Mouse (Mus musculus): ENCODE results near the gene Pex5l. TPM values are rescaled to one million over a fixed set of nuclear protein-coding genes. Genes with fewer than 3 reads are reported as not detected.

The Pex5l gene
- polyA plus RNA-seq, 1 experiment from 2014 or later: not detected

DNA sequence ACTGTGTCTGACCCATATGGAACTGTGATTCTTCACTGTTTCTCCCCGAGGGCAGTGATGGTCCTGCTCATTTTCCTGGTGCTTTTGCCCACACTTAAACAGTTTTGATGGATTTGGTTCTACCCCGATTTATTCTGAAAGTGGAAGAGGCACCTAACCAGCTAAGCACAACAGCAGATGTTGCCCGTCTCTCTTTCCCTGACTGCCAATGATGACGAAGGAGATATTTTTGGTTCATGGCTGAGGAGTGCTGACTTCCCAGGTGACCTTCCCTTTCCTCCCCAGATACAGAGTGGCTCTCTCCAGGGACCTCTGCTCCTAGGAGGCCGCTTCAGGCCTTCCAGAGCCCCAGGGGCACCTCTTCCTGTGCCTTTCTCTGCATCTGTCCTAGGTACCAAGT lies 155.2 kb downstream of the Pex5l start:
- no peak overlapping the region for H3K4me2 ChIP-seq
- no peaks in the 10 kb centered on the region for H3K9me3 ChIP-seq (replicated peaks)
- no peak overlapping the region for H3K27ac ChIP-seq
- WGBS (ENCODE audit: insufficient replicate concordance): 46% methylated on average over 5 of the region's 5 CpGs
- H3K4me3 ChIP-seq (replicated peaks): no peak overlapping the region
- H3K27me3 ChIP-seq: no peaks in the 10 kb centered on the region
- H3K36me3 ChIP-seq: no peaks in the 10 kb centered on the region
- no peaks in the 10 kb centered on the region for H3K4me1 ChIP-seq (replicated peaks)
- no peak overlapping the region for H3K9ac ChIP-seq
- ATAC-seq (ENCODE audit: low read depth) (no peak), DNase-seq (no peak)

DNA sequence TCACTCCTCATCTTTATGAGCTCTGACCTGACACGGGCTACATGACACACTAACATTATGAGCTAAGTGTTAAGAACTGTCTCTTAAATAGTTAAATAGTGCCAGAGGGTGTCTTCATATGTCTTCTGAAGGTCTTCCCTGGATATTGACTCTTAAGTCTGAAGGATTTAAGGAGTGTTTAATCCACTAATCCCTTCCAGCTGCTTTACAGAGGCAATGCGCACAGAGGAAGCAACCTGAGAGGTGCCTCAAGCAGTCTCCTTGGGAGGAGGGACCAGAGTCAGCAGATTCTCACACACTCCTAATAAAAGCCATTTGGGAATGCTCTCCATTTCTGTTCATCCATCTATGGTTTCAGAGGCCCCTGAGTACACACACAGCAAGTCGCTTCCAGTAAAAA lies 157.9 kb downstream of the Pex5l start:
- H3K27ac ChIP-seq: no peak overlapping the region
- no peak overlapping the region for H3K4me3 ChIP-seq (replicated peaks)
- ATAC-seq (ENCODE audit: low read depth) (no peak), DNase-seq (no peak)
- no peaks in the 10 kb centered on the region for H3K4me1 ChIP-seq (replicated peaks)
- no peak overlapping the region for H3K4me2 ChIP-seq
- WGBS (ENCODE audit: insufficient replicate concordance): 68% methylated on average over 3 of the region's 3 CpGs
- no peak overlapping the region for H3K9ac ChIP-seq
- H3K27me3 ChIP-seq: no peaks in the 10 kb centered on the region
- no peaks in the 10 kb centered on the region for H3K9me3 ChIP-seq (replicated peaks)
- H3K36me3 ChIP-seq: no peaks in the 10 kb centered on the region

DNA sequence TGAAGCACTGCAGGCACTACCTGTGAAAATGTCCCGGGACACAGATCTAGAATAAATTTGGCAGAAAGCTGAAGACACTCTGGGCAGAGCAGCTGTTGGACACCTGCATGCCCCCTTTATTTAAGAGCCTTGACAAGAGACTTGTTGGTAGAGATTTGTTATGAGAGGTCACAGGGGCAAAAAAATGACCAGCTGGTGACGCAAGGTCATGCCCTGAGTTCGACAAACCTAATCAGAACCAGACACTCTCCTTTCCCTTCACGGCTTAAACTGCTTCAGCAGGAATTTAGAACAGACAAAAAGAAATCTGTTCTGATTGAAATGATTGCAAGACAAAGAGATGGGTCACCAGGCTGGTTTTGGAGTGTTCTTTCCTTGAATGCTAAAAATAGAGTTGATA lies 163.1 kb downstream of the Pex5l start:
- no peak for ATAC-seq (ENCODE audit: low read depth)
- no peaks in the 10 kb centered on the region for H3K4me1 ChIP-seq (replicated peaks)
- 68% methylated on average over 4 of the region's 4 CpGs for WGBS (ENCODE audit: insufficient replicate concordance)

DNA sequence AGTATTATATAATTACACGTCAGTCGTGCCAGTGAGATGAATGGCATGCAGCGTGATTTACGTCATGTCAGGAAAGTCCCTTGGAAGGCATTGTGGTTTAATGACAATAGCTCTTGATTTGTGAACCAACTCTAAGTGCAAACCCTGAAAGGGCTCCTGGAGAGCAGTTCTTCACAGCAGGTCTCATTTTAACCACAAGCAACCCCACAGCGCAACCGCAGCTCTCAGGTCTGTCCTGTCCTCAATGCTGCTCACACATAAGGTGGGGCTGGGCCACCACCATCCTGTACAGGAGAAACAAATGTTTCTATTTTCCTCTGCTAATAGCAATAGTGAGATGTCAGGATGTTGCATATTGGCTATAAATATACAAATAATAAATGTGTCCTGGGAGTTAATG lies 163.8 kb downstream of the Pex5l start:
- WGBS (ENCODE audit: insufficient replicate concordance): 59% methylated on average over 6 of the region's 6 CpGs
- no peak overlapping the region for H3K9ac ChIP-seq

More for the DNA sequence above, 163.1 kb downstream of the Pex5l start:
- H3K27me3 ChIP-seq: no peaks in the 10 kb centered on the region
- H3K9me3 ChIP-seq (replicated peaks): no peaks in the 10 kb centered on the region
- H3K9ac ChIP-seq: no peak overlapping the region
- no peak overlapping the region for H3K4me2 ChIP-seq
- DNase-seq: no peak
- no peaks in the 10 kb centered on the region for H3K36me3 ChIP-seq
- no peak overlapping the region for H3K4me3 ChIP-seq (replicated peaks)
- H3K27ac ChIP-seq: no peak overlapping the region

DNA sequence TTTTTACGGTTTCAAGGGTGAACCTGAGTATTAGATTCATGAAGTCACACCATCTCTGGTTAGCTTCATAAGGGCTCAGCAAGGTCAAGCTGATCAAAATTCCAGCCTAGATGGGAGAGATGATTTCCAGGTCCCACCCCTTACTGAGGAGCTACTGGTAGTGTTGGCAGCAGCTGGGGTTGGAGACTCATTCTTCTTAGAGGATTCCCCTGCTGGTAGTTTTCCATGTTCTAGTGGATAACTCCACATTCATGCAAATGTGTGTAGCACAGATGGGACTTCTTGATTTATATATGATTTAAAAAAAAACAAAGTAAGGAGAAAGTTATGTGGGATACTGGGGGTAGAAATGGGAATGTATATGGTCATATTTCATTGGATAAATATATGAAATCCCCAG lies 172.8 kb downstream of the Pex5l start:
- no peak overlapping the region for H3K4me3 ChIP-seq (replicated peaks)
- H3K27me3 ChIP-seq: no peaks in the 10 kb centered on the region
- H3K9ac ChIP-seq: no peak overlapping the region
- H3K27ac ChIP-seq: no peak overlapping the region
- no peak for ATAC-seq (ENCODE audit: low read depth)
- H3K4me1 ChIP-seq (replicated peaks): no peaks in the 10 kb centered on the region
- WGBS (ENCODE audit: insufficient replicate concordance): 84% methylated on average over 1 of the region's 1 CpGs
- no peak overlapping the region for H3K4me2 ChIP-seq
- no peaks in the 10 kb centered on the region for H3K9me3 ChIP-seq (replicated peaks)
- no peaks in the 10 kb centered on the region for H3K36me3 ChIP-seq
- no peak for DNase-seq

More for the DNA sequence above, 163.8 kb downstream of the Pex5l start:
- H3K9me3 ChIP-seq (replicated peaks): no peaks in the 10 kb centered on the region
- H3K4me3 ChIP-seq (replicated peaks): no peak overlapping the region
- no peaks in the 10 kb centered on the region for H3K36me3 ChIP-seq
- no peak overlapping the region for H3K27ac ChIP-seq
- DNase-seq: no peak
- no peaks in the 10 kb centered on the region for H3K27me3 ChIP-seq
- no peaks in the 10 kb centered on the region for H3K4me1 ChIP-seq (replicated peaks)
- no peak overlapping the region for H3K4me2 ChIP-seq
- ATAC-seq (ENCODE audit: low read depth): no peak

DNA sequence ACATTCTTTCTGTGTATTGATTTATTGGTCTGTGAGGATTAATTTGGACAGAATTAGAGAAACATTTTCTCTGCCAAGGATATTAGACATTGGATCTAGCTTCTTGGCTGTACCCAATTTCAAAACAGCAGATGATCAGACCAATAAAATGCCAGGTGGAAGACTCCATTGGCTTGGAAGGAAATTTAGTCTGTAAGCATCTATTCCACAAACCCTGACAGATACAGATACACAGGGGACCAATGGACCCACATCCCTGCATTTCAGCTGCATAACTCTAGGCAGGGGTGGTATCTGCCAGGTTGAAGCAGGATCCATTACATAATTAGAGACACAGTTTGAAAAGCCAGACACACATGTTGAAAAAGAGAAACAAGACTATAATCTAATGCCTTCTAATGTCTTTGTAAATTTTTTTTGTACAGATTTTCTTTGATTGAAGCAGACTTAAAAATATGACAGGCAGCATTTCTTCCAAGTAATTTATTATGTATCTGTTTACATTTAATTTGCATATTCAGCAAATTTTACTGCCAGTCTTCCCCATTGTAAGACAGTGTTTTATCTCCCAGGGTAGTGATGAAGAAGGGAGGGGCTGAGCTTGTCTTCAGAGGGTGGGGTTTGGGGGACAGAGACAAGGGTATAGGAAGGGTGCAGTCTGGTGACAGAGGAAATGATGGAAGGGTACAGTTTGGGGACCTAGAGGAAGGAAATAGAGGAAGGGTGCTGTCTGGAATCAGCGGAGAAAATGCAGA lies 174.2 kb downstream of the Pex5l start:
- DNase-seq: no peak
- no peak for ATAC-seq (ENCODE audit: low read depth)
- 50% methylated on average over 1 of the region's 1 CpGs for WGBS (ENCODE audit: insufficient replicate concordance)

DNA sequence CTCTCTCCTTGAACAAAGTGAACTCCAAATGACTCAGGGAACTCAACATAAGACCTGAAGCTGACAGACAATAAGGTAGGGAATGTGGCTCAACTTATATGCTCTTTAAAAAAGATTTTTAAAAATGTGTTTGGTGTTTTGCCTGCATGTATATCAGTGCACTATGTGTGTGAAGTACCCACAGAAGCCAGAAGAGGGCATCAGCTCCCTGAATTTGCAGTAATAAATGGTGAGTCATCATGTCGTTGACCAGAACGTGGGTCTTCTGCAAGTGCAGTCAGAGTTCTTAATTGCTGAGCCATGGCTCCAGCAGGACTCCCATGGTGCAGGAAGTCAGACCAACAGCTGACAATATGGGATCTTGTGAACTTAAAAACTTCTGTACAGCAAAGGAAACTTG lies 177.5 kb downstream of the Pex5l start:
- Histone ChIP-seq H3K9me3 (replicated peaks) (no peaks in the 10 kb centered on the region), H3K27me3 (no peaks in the 10 kb centered on the region), H3K4me3 (replicated peaks) (no peak overlapping the region), H3K27ac (no peak overlapping the region), H3K36me3 (no peaks in the 10 kb centered on the region), H3K9ac (no peak overlapping the region), H3K4me1 (replicated peaks) (no peaks in the 10 kb centered on the region), H3K4me2 (no peak overlapping the region)
- WGBS (ENCODE audit: insufficient replicate concordance): 0% methylated on average over 2 of the region's 2 CpGs
- ATAC-seq (ENCODE audit: low read depth): no peak
- no peak for DNase-seq

More for the DNA sequence above, 174.2 kb downstream of the Pex5l start:
- H3K9ac ChIP-seq: no peak overlapping the region
- H3K4me1 ChIP-seq (replicated peaks): no peaks in the 10 kb centered on the region
- no peaks in the 10 kb centered on the region for H3K9me3 ChIP-seq (replicated peaks)
- no peaks in the 10 kb centered on the region for H3K27me3 ChIP-seq
- H3K36me3 ChIP-seq: no peaks in the 10 kb centered on the region
- no peak overlapping the region for H3K4me3 ChIP-seq (replicated peaks)
- H3K4me2 ChIP-seq: no peak overlapping the region
- no peak overlapping the region for H3K27ac ChIP-seq

DNA sequence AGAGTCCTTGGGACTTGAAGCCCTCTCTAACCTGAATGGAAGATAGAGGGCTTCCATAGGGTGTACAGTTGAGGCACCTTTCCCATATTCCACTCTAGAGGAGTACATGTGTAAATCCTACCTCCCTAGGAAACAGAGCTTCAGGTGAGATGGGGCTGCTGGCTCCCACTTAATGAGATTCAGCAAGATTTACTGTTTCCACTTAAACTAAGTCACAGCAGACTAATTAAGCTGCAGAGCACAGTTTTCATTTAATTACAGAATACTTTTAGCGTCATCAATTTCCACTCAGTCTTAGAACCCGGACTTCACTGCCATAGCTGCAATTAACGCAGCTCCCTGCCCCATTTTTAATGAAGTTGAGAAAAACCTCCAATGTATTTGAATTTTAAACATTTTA lies 181.6 kb downstream of the Pex5l start:
- ATAC-seq (ENCODE audit: low read depth): no peak
- Histone ChIP-seq H3K4me1 (replicated peaks) (no peaks in the 10 kb centered on the region), H3K27me3 (no peaks in the 10 kb centered on the region), H3K36me3 (no peaks in the 10 kb centered on the region), H3K9me3 (replicated peaks) (no peaks in the 10 kb centered on the region), H3K4me3 (replicated peaks) (no peak overlapping the region), H3K27ac (no peak overlapping the region), H3K4me2 (no peak overlapping the region), H3K9ac (no peak overlapping the region)
- DNase-seq: no peak
- 69% methylated on average over 3 of the region's 3 CpGs for WGBS (ENCODE audit: insufficient replicate concordance)

DNA sequence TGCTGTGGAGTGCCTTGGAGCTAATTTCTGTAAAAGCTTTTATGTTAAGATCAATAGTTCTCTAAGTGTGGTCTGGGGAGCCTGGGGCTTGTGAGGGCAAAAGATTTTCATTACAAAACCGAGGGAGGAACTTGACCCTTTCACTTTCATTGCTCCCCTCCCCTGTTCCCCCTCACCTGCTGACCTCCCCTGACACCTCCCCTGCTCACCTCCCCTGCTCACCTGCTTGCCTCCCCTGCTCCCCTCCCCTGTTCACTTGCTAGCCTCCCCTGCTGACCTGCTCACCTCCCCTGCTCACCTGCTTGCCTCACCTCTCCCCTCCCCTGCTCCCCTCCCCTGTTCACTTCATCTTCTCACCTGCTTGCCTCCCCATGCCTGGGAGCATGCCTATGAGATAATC lies 191.7 kb downstream of the Pex5l start:
- Histone ChIP-seq H3K27ac (no peak overlapping the region), H3K9ac (no peak overlapping the region), H3K36me3 (no peaks in the 10 kb centered on the region), H3K27me3 (no peaks in the 10 kb centered on the region), H3K9me3 (replicated peaks) (no peaks in the 10 kb centered on the region), H3K4me2 (no peak overlapping the region), H3K4me1 (replicated peaks) (no peaks in the 10 kb centered on the region), H3K4me3 (replicated peaks) (no peak overlapping the region)
- DNase-seq (no peak), ATAC-seq (ENCODE audit: low read depth) (no peak)
- WGBS (ENCODE audit: insufficient replicate concordance): 5% methylated on average over 1 of the region's 1 CpGs

DNA sequence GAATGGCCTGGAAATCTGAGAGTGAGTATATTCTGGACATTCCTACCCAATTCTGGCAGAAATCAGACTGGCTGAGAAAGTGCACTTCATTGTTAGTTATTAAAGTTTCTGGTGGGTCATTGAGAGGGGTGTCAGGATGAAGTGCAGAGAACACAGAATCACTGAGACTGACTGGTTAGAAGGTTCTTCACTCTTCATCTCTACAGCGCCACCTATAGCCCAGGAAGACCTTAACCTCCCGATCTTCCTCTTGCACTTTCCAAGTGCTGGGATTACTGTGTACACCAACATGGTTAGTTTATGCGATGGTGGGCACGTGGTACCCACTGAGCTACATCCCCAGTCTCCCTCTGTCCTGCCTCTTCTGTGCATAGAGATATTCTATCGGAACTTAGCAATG lies 195.6 kb downstream of the Pex5l start:
- H3K36me3 ChIP-seq: no peaks in the 10 kb centered on the region
- no peak overlapping the region for H3K9ac ChIP-seq
- ATAC-seq (ENCODE audit: low read depth): no peak
- DNase-seq: no peak
- no peaks in the 10 kb centered on the region for H3K4me1 ChIP-seq (replicated peaks)
- no peak overlapping the region for H3K27ac ChIP-seq
- H3K27me3 ChIP-seq: no peaks in the 10 kb centered on the region
- WGBS (ENCODE audit: insufficient replicate concordance): 67% methylated on average over 5 of the region's 5 CpGs
- no peaks in the 10 kb centered on the region for H3K9me3 ChIP-seq (replicated peaks)
- H3K4me2 ChIP-seq: no peak overlapping the region
- H3K4me3 ChIP-seq (replicated peaks): no peak overlapping the region

DNA sequence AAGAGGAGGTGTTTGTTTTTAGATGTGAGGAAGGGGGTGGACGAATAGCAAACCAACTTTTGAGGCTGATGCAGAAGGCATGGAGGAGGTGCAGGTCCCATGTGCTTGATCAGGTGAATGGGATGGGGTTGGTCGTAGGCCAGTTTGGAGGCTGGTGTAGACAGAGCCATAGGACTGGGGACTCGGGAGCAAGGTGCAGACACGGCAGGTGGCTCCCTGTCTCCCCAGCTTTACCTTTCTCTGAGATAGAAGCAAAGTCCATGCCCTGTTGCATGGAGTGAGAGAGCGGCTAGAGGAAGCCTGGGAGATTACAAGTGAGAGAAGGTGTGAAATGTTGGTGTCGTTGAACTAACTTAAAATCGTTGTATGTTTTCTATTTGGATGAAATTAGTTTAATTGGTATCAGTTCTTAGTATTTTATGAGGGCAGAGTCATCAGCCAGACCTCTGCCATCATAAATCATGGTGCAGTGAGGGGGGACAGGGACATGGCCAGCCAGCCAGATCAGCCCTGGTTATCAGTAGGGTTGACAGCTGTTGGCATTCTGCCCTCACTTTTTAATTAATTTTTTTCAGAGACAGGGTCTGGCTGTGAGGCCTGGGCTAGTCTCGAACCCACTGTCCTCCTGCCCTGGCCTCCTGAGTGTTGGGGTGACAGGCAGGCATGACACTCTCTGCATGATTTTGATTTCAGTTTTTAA lies 203.1 kb downstream of the Pex5l start:
- Histone ChIP-seq H3K4me3 (replicated peaks) (no peak overlapping the region), H3K4me2 (no peak overlapping the region), H3K36me3 (no peaks in the 10 kb centered on the region), H3K27me3 (no peaks in the 10 kb centered on the region), H3K9ac (no peak overlapping the region), H3K9me3 (replicated peaks) (no peaks in the 10 kb centered on the region), H3K27ac (no peak overlapping the region), H3K4me1 (replicated peaks) (no peaks in the 10 kb centered on the region)
- DNase-seq (no peak), ATAC-seq (ENCODE audit: low read depth) (no peak)
- 57% methylated on average over 8 of the region's 8 CpGs for WGBS (ENCODE audit: insufficient replicate concordance)

DNA sequence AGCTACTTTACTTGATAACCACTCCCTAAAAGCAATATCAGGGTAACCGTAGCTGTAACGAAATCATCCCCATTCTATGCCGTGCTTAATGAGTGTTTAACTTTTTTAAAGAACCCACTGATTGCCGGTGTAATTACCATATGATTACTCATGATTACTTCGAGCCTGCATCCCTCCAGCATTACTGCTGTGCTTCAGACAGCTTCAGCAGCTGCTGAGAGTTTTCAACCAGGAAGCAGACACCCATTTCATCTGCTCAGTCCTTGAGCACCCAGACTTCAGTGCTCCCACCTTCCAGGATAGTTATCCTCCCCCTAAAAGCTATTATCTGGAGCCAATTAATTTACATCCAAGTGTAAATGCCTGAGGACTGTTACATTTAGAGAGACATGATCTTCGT lies 218.9 kb downstream of the Pex5l start:
- no peak overlapping the region for H3K27ac ChIP-seq
- H3K4me1 ChIP-seq (replicated peaks): no peaks in the 10 kb centered on the region
- 0 out of 2 replicates have a peak, but pooled peaks cover 4% of the 10 kb centered on the region for H3K9me3 ChIP-seq (replicated peaks)
- ATAC-seq (ENCODE audit: low read depth) (no peak), DNase-seq (no peak)
- no peak overlapping the region for H3K4me3 ChIP-seq (replicated peaks)
- H3K36me3 ChIP-seq: no peaks in the 10 kb centered on the region
- WGBS (ENCODE audit: insufficient replicate concordance): 68% methylated on average over 6 of the region's 6 CpGs
- no peaks in the 10 kb centered on the region for H3K27me3 ChIP-seq
- no peak overlapping the region for H3K9ac ChIP-seq
- H3K4me2 ChIP-seq: no peak overlapping the region

All from liver, embryonic 13.5 days (tissue).